Mouse (Mus musculus) erythroblast, embryonic 14.5 days (primary cell): ENCODE measurements around the gene Gdf5.

ENCODE experiments used
- GATA1 ChIP-seq: IDR thresholded peaks from 2 replicates; pipeline ENCODE4 v1.6.1; 2012; ENCODE audit warnings: low read length, inconsistent platforms, mixed read lengths
- TAL1 ChIP-seq: IDR thresholded peaks from 3 replicates; pipeline ENCODE4 v1.6.1; 2012; ENCODE audit warnings: low read length, inconsistent platforms, mixed read lengths

DNA sequence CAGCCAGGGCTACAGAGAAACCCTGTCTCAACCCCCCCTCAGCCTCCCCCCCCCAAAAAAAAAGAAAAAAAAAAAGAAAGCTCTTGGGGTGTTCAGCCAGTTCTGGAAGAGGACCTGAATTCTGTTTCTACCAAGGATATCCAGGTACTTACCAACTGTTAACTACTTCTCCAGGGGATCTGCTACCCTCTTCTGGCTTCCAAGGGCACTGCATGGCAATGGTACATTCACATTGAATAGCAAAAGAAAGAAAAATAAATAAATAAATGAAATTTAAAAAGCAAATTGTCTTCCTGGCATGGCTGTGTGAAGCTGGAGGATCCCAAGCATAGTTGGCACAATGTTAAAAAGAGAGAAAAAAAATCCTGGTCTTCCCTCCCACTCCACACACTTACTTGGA lies 6.8 kb upstream of the Gdf5 start:
- no peak for TF ChIP-seq GATA1
- no peak for TF ChIP-seq TAL1
